Mouse (Mus musculus) ES-Bruce4 (cell line): ENCODE measurements around the gene Tmem125.
A peak's percentile ranks its signal among the peaks of the same experiment; 100 is the strongest.

Source experiments
- CTCF ChIP-seq: IDR thresholded peaks from one replicate; pipeline ENCODE4 v1.8.1; 2011; ENCODE audit warnings: low read depth, low read length
- EP300 ChIP-seq: IDR thresholded peaks from 2 replicates; pipeline ENCODE4 v1.6.1; 2011; ENCODE audit warnings: low read depth, low read length; ENCODE audit not compliant: insufficient read depth

GRCm38 (mm10) chr4:118509050-118509449, 34.8 kb downstream of the Tmem125 start:
- TF ChIP-seq CTCF, result no peak
- 0 out of 2 replicates have a peak, but pooled peaks have one; percentile 18 for TF ChIP-seq EP300
